Mouse (Mus musculus) heart, embryonic 15.5 days (tissue): ENCODE results near the gene Itgad. TPM values are rescaled to one million over a fixed set of nuclear protein-coding genes. Genes with fewer than 3 reads are reported as not detected.

ENCODE experiments used
- ATAC-seq: fragments of 200-750 bp; cut with Nextera tagmentation; replicated peaks from 2 replicates; pipeline ENCODE4 v1.8.0; 2017; ENCODE audit warnings: low read depth, moderate TSS enrichment; ENCODE audit not compliant: insufficient number of reproducible peaks, insufficient read depth, low FRiP score
- H3K27ac ChIP-seq: fragments of 300-500 bp; sonication (generic); 2 replicates; pipeline ENCODE4 v1.5.1; 2015; ENCODE audit warnings: mild to moderate bottlenecking, inconsistent platforms
- H3K27me3 ChIP-seq: fragments of 300-500 bp; sonication (generic); 2 replicates; pipeline ENCODE4 v1.6.1; 2015; ENCODE audit warnings: inconsistent platforms
- H3K36me3 ChIP-seq: fragments of 300-500 bp; sonication (generic); 2 replicates; pipeline ENCODE4 v1.6.1; 2015; ENCODE audit warnings: mild to moderate bottlenecking, inconsistent platforms
- H3K4me1 ChIP-seq: fragments of 300-500 bp; sonication (generic); replicated peaks from 2 replicates; pipeline ENCODE4 v1.6.1; 2015; ENCODE audit warnings: inconsistent platforms
- H3K4me2 ChIP-seq: fragments of 300-500 bp; sonication (generic); 2 replicates; pipeline ENCODE4 v1.6.1; 2015; ENCODE audit warnings: inconsistent platforms, mild to moderate bottlenecking, moderate library complexity
- H3K4me3 ChIP-seq: fragments of 300-500 bp; sonication (generic); 2 replicates; pipeline ENCODE4 v1.5.1; 2015; ENCODE audit warnings: mild to moderate bottlenecking, inconsistent platforms
- H3K9ac ChIP-seq: fragments of 300-500 bp; sonication (generic); 2 replicates; pipeline ENCODE4 v1.6.1; 2015; ENCODE audit warnings: mild to moderate bottlenecking, inconsistent platforms
- H3K9me3 ChIP-seq: fragments of 300-500 bp; sonication (generic); replicated peaks from 2 replicates; pipeline ENCODE4 v1.6.1; 2016; ENCODE audit warnings: inconsistent platforms
- WGBS: fragments of 180-500 bp; shearing (Covaris S2); methylation state at CpG from one replicate; pipeline ENCODE4 v1.1.7; 2015; ENCODE audit warnings: mixed read lengths; 5-methylcytosine and 5-hydroxymethylcytosine counted together
- polyA plus RNA-seq: library from polyadenylated mRNA; unstranded; fragments of >200 nt; fragmentation: Nextera tagmentation; extraction: Ambion mirVana; gene quantifications from 2 replicates; pipeline ENCODE4 v1.2.1, GENCODE M21; 2015

Itgad gene
- polyA plus RNA-seq, 1 experiment from 2014 or later = 0.20 TPM

- Histone ChIP-seq H3K36me3 (peaks cover 2% of the 10 kb centered on the region; the same call in 1 of the 2 replicates), H3K4me3 (no peak overlapping the region), H3K9ac (no peak overlapping the region), H3K9me3 (no peaks in the 10 kb centered on the region), H3K27me3 (no peaks in the 10 kb centered on the region), H3K4me2 (no peak overlapping the region), H3K4me1 (peaks cover 17% of the 10 kb centered on the region), H3K27ac (no peak overlapping the region)
- 75% methylated on average over 2 of the region's 2 CpGs for WGBS
- no peak for ATAC-seq
These were observed 80.6 kb downstream of the Itgad start for GRCm38 (mm10) chr7:128234796-128235195.

GRCm38 (mm10) chr7:128235481-128235880 lies 81.3 kb downstream of the Itgad start:
- ATAC-seq = no peak

DNA sequence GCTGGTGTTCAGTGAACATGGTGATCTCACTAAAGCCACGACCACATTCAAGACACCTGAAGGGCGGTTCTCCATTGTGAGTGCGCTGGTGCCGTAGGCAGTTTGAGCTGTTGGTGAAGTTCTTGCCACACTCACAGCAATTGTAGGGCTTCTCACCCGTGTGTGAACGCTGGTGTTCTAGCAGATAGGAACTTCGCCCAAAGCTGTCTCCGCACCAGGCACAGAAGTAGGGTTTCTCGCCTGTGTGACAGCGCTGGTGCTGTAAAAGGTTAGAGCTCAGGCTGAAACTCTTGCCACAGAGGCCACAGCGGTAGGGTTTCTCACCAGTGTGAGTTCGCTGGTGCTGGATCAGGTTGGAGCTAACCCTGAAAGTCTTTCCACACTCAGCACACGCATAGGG lies 82.2 kb downstream of the Itgad start:
- no peaks in the 10 kb centered on the region for H3K27me3 ChIP-seq
- H3K4me3 ChIP-seq = peak overlapping the region; percentile 85; the same call in 1 of the 2 replicates
- 91% methylated on average over 13 of the region's 13 CpGs for WGBS
- H3K36me3 ChIP-seq = peaks cover 14% of the 10 kb centered on the region
- H3K4me2 ChIP-seq = no peak overlapping the region
- H3K27ac ChIP-seq = no peak overlapping the region
- H3K4me1 ChIP-seq = peaks cover 20% of the 10 kb centered on the region
- H3K9me3 ChIP-seq = no peaks in the 10 kb centered on the region
- no peak overlapping the region for H3K9ac ChIP-seq
- ATAC-seq = no peak

More at GRCm38 (mm10) chr7:128235481-128235880, 81.3 kb downstream of the Itgad start:
- no peaks in the 10 kb centered on the region for H3K9me3 ChIP-seq
- H3K27ac ChIP-seq = no peak overlapping the region
- peaks cover 9% of the 10 kb centered on the region for H3K36me3 ChIP-seq
- H3K4me2 ChIP-seq = no peak overlapping the region
- 89% methylated on average over 1 of the region's 1 CpGs for WGBS
- no peak overlapping the region for H3K9ac ChIP-seq
- no peaks in the 10 kb centered on the region for H3K27me3 ChIP-seq
- H3K4me1 ChIP-seq = peaks cover 17% of the 10 kb centered on the region
- no peak overlapping the region for H3K4me3 ChIP-seq

GRCm38 (mm10) chr7:128236856-128237592 lies 82.8 kb downstream of the Itgad start, which contains the start of gene Armc5:
TSS of gene Armc5 (plus strand) at chr7:128237342.
- WGBS = 23% methylated on average over 37 of the region's 37 CpGs
- peak; percentile 13; the same call in 1 of the 2 replicates for ATAC-seq

DNA sequence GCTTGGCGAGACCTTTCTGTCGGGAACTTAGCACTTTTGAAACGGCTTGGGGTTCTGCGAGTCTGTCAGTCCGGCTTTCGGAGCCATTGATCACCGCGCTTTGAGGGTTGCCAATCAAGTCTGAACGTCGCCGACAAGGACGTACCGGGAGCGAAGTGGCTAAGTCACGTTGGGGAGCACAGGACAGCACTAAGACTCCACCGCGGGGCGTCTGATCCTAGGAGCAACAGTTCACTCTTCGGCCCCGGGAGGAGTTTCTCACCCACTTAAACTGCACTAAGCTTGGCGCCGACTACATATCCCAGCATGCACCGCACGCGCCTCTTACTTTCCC lies 83.4 kb downstream of the Itgad start:
- H3K9me3 ChIP-seq = no peaks in the 10 kb centered on the region
- peak overlapping the region; percentile 85 for H3K4me3 ChIP-seq
- peak overlapping the region; percentile 99 for H3K27ac ChIP-seq
- peak overlapping the region; percentile 89 for H3K9ac ChIP-seq
- under 1% methylated on average over 25 of the region's 25 CpGs for WGBS
- peak overlapping the region; percentile 80 for H3K4me2 ChIP-seq
- ATAC-seq = no peak; the same call in 1 of the 2 replicates
- no peaks in the 10 kb centered on the region for H3K27me3 ChIP-seq
- H3K36me3 ChIP-seq = peaks cover 15% of the 10 kb centered on the region
- H3K4me1 ChIP-seq = peaks cover 20% of the 10 kb centered on the region

More at GRCm38 (mm10) chr7:128236856-128237592, 82.8 kb downstream of the Itgad start, which contains the start of gene Armc5:
- Histone ChIP-seq H3K36me3 (peaks cover 14% of the 10 kb centered on the region), H3K27me3 (no peaks in the 10 kb centered on the region), H3K27ac (peak within 1 kb of the TSS; percentile 99), H3K4me1 (peaks cover 20% of the 10 kb centered on the region), H3K9ac (peak within 1 kb of the TSS; percentile 89), H3K4me3 (peak within 1 kb of the TSS; percentile 85), H3K4me2 (peak within 1 kb of the TSS; percentile 80), H3K9me3 (no peaks in the 10 kb centered on the region)

DNA sequence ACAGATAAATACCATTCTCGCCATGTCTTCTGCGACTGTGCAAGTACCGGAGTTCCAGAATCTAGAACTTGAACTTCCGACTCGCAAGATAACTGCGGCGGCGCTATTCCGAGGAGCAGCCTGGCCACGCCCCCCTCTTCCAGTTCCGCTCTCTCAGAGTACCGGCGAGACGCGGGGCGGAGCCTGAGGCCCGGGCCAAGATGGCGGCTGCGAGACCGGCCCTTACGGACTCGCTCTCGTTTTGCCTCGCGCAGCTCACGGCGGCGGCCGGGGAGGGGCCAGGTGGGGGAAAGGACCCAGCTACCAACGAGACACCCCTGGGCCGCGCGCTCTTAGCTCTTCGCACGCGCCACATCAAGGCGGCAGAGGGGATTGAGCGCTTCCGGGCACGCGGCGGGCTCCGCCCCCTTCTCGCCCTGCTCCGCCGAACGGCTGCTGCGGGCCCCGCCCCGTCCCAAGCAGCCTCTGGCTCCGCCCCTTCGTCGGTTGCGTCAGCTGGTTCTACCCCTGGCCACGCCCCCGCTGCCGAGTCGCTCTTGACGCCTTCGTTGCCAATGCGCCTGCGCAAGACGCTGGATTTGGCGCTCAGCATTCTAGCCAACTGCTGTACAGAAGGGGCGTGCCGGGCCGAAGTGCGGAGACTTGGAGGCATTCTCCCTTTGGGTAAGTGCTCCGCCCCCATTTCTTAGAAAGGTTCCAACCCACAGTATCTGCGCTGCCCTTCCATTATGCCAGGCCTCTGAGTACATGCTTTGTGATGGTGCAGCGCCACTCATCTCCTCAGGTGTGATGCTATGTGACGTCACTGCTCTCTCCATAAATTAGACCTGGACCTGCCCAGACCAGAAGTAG lies 84.0 kb downstream of the Itgad start, which contains the start of gene 9130023H24Rik:
Gene 9130023H24Rik, minus strand, starts transcription at position 105 of the 852 bp plus-strand sequence.
- H3K4me2 ChIP-seq = peak within 1 kb of the TSS; percentile 80
- peak within 1 kb of the TSS; percentile 99 for H3K27ac ChIP-seq
- ATAC-seq = peak; percentile 90
- peak within 1 kb of the TSS; percentile 85 for H3K4me3 ChIP-seq
- WGBS = under 1% methylated on average over 70 of the region's 72 CpGs
- peaks cover 20% of the 10 kb centered on the region for H3K4me1 ChIP-seq
- H3K9ac ChIP-seq = peak within 1 kb of the TSS; percentile 89
- peaks cover 20% of the 10 kb centered on the region for H3K36me3 ChIP-seq
- no peaks in the 10 kb centered on the region for H3K27me3 ChIP-seq
- no peaks in the 10 kb centered on the region for H3K9me3 ChIP-seq

- no peak for ATAC-seq
- H3K4me3 ChIP-seq = peak overlapping the region; percentile 85
- H3K27me3 ChIP-seq = no peaks in the 10 kb centered on the region
- H3K4me1 ChIP-seq = peaks cover 20% of the 10 kb centered on the region
- peak overlapping the region; percentile 77 for H3K4me2 ChIP-seq
- H3K36me3 ChIP-seq = peaks cover 24% of the 10 kb centered on the region
- WGBS = 21% methylated on average over 4 of the region's 4 CpGs
- H3K9ac ChIP-seq = 0 out of 2 replicates have a peak overlapping the region, but pooled peaks have one; percentile 25
- H3K9me3 ChIP-seq = no peaks in the 10 kb centered on the region
- peak overlapping the region; percentile 99 for H3K27ac ChIP-seq
These were observed 84.8 kb downstream of the Itgad start for GRCm38 (mm10) chr7:128238991-128239390.

- H3K4me2 ChIP-seq = no peak overlapping the region
- no peaks in the 10 kb centered on the region for H3K27me3 ChIP-seq
- WGBS = 90% methylated on average over 27 of the region's 27 CpGs
- H3K36me3 ChIP-seq = peaks cover 33% of the 10 kb centered on the region
- H3K4me3 ChIP-seq = no peak overlapping the region
- ATAC-seq = no peak
- H3K4me1 ChIP-seq = peaks cover 20% of the 10 kb centered on the region
- no peak overlapping the region for H3K9ac ChIP-seq
- no peak overlapping the region for H3K27ac ChIP-seq
- H3K9me3 ChIP-seq = no peaks in the 10 kb centered on the region
These were observed 86.1 kb downstream of the Itgad start for GRCm38 (mm10) chr7:128240131-128240784.

DNA sequence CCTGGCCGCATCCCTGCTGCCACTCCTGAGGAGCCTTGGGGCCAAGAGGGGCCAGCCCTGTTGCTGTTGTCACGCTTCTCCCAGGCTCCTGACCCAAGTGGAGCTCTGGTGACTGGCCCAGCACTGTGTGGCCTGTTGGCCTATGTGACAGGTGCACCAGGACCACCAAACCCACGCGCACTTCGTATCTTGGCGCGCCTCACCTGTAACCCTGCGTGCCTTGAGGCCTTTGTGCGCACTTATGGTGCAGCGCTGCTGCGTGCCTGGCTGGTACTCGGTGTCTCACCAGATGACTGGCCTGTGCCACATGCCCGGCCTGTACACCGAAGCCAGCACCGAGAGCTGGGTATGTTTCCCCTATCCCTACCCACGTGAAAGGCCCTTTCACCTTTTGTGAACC lies 88.2 kb downstream of the Itgad start:
- Histone ChIP-seq H3K4me1 (peaks cover 26% of the 10 kb centered on the region), H3K9ac (no peak overlapping the region), H3K4me3 (no peak overlapping the region), H3K27me3 (no peaks in the 10 kb centered on the region), H3K27ac (no peak overlapping the region), H3K9me3 (no peaks in the 10 kb centered on the region), H3K36me3 (peaks cover 33% of the 10 kb centered on the region), H3K4me2 (no peak overlapping the region)
- ATAC-seq = no peak
- whole genome bisulfite sequencing = 94% methylated on average over 16 of the region's 16 CpGs

DNA sequence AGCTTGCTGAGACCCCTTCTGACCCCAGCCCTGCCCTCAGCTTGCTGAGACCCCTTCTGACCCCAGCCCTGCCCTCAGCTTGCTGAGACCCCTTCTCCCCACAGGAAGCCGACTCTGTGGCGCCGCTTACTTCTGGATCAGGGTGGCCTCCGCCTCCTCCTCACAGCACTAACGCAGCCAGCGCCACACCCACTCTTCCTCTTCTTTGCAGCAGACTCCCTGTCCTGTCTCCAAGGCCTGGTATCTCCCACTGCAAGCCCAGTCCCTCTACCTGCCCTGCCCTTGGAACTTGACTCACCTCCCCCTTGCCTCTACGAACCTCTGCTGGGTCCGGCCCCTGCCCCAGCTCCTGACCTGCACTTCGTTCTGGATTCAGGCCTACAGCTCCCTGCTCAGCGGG lies 89.7 kb downstream of the Itgad start:
- 77% methylated on average over 10 of the region's 10 CpGs for WGBS
- no peak for ATAC-seq
- H3K27me3 ChIP-seq = no peaks in the 10 kb centered on the region
- H3K4me2 ChIP-seq = no peak overlapping the region
- no peaks in the 10 kb centered on the region for H3K9me3 ChIP-seq
- H3K4me1 ChIP-seq = peaks cover 33% of the 10 kb centered on the region
- H3K9ac ChIP-seq = no peak overlapping the region
- 0 out of 2 replicates have a peak overlapping the region, but pooled peaks have one; percentile 3 for H3K27ac ChIP-seq
- peaks cover 36% of the 10 kb centered on the region for H3K36me3 ChIP-seq
- no peak overlapping the region for H3K4me3 ChIP-seq
